Mouse (Mus musculus) MEL (cell line): ENCODE measurements around the gene Slc25a47. TPM values are rescaled to one million over a fixed set of nuclear protein-coding genes. Genes with fewer than 3 reads are reported as not detected.

Experiments used
- DNase-seq: peaks from one replicate; pipeline ENCODE4 v3.0.0; 2011; ENCODE audit warnings: low read depth, low spot score
- H3K27ac ChIP-seq: 2 replicates; pipeline ENCODE4 v1.5.1; 2012; ENCODE audit warnings: low read depth, mild to moderate bottlenecking, control low read depth, low read length, moderate library complexity; ENCODE audit not compliant: control insufficient read depth
- H3K27me3 ChIP-seq, 2 experiments: fragments of 150-350 bp in 1 of 2; sonication (generic) in 1 of 2; 2 replicates each; pipeline ENCODE4 v1.6.1; 2012; ENCODE audit warnings: low read length in 2 of 2, mild to moderate bottlenecking in 2 of 2, improper control_type of control experiment in 1 of 2, moderate library complexity in 1 of 2; ENCODE audit not compliant: insufficient read depth in 2 of 2, control insufficient read depth in 1 of 2
- H3K36me3 ChIP-seq, 2 experiments: 2 replicates each; pipeline ENCODE4 v1.6.1; 2012 to 2014; ENCODE audit warnings: low read length in 2 of 2, improper control_type of control experiment in 1 of 2, inconsistent platforms in 1 of 2, mild to moderate bottlenecking in 1 of 2; ENCODE audit not compliant: insufficient read depth in 2 of 2, control insufficient read depth in 1 of 2
- H3K4me1 ChIP-seq, 2 experiments: fragments of 150-350 bp in 1 of 2; sonication (generic) in 1 of 2; 2 replicates each; pipeline ENCODE4 v1.6.1; 2012; ENCODE audit warnings: low read length in 2 of 2, improper control_type of control experiment in 1 of 2, mild to moderate bottlenecking in 1 of 2; ENCODE audit not compliant: insufficient read depth in 2 of 2, control insufficient read depth in 1 of 2
- H3K4me3 ChIP-seq, 2 experiments: fragments of 150-350 bp in 1 of 2; sonication (generic) in 1 of 2; 2 replicates each; pipeline ENCODE4 v1.5.1; 2012; ENCODE audit warnings: low read depth in 2 of 2, low read length in 2 of 2, mild to moderate bottlenecking in 2 of 2, moderate library complexity in 2 of 2, control low read depth in 1 of 2, improper control_type of control experiment in 1 of 2; ENCODE audit not compliant: control insufficient read depth in 1 of 2, insufficient read depth in 1 of 2
- H3K79me2 ChIP-seq: 2 replicates; pipeline ENCODE4 v1.6.1; 2012; ENCODE audit warnings: mild to moderate bottlenecking, low read length, moderate library complexity; ENCODE audit not compliant: control insufficient read depth, poor library complexity, insufficient read depth
- H3K9ac ChIP-seq: 2 replicates; pipeline ENCODE4 v1.6.1; 2012; ENCODE audit warnings: low read depth, mild to moderate bottlenecking, control low read depth, low read length, moderate library complexity; ENCODE audit not compliant: control insufficient read depth, poor library complexity, severe bottlenecking
- H3K9me3 ChIP-seq: fragments of 150-350 bp; sonication (generic); replicated peaks from 2 replicates; pipeline ENCODE4 v1.6.1; 2012; ENCODE audit warnings: mild to moderate bottlenecking, low read length, improper control_type of control experiment, moderate library complexity; ENCODE audit not compliant: insufficient read depth
- BHLHE40 ChIP-seq: IDR thresholded peaks from 2 replicates; pipeline ENCODE4 v1.6.1; 2012; ENCODE audit warnings: low read depth, mild to moderate bottlenecking, inconsistent platforms, low read length, improper control_type of control experiment, borderline replicate concordance
- CHD1 ChIP-seq: IDR thresholded peaks from 2 replicates; pipeline ENCODE4 v1.6.1; 2012; ENCODE audit warnings: low read depth, mild to moderate bottlenecking, inconsistent platforms, low read length, improper control_type of control experiment
- CTCF ChIP-seq, 3 experiments: IDR thresholded peaks in 2 of 3; conservative IDR thresholded peaks in 1 of 3; 2 replicates each; pipeline ENCODE4 v1.5.1; 2011 to 2012; ENCODE audit warnings: low read length in 3 of 3, low read depth in 2 of 3, mild to moderate bottlenecking in 2 of 3, improper control_type of control experiment in 1 of 3, inconsistent platforms in 1 of 3, mixed read lengths in 1 of 3, moderate library complexity in 1 of 3; ENCODE audit not compliant: control insufficient read depth in 1 of 3, insufficient read depth in 1 of 3, poor library complexity in 1 of 3, severe bottlenecking in 1 of 3
- E2F4 ChIP-seq: IDR thresholded peaks from 2 replicates; pipeline ENCODE4 v1.6.1; 2011; ENCODE audit warnings: low read depth, low read length, improper control_type of control experiment, borderline replicate concordance
- EP300 ChIP-seq, 2 experiments: IDR thresholded peaks; 2 replicates each; pipeline ENCODE4 v1.6.1; 2011; ENCODE audit warnings: improper control_type of control experiment in 2 of 2, low read length in 2 of 2, low read depth in 1 of 2, mild to moderate bottlenecking in 1 of 2
- ETS1 ChIP-seq: IDR thresholded peaks from 2 replicates; pipeline ENCODE4 v1.6.1; 2012; ENCODE audit warnings: low read depth, mild to moderate bottlenecking, inconsistent platforms, low read length, improper control_type of control experiment, moderate library complexity
- HCFC1 ChIP-seq: IDR thresholded peaks from 2 replicates; pipeline ENCODE4 v1.6.1; 2012; ENCODE audit warnings: low read depth, mild to moderate bottlenecking, inconsistent platforms, low read length, improper control_type of control experiment, moderate library complexity
- JUND ChIP-seq: IDR thresholded peaks from 2 replicates; pipeline ENCODE4 v1.6.1; 2011; ENCODE audit warnings: low read depth, mild to moderate bottlenecking, improper control_type of control experiment, low read length
- KAT2A ChIP-seq: conservative IDR thresholded peaks from 2 replicates; pipeline ENCODE4 v1.6.1; 2012; ENCODE audit warnings: low read depth, low read length, improper control_type of control experiment, inconsistent platforms
- MAFK ChIP-seq: IDR thresholded peaks from 2 replicates; pipeline ENCODE4 v1.6.1; 2011; ENCODE audit warnings: low read depth, mild to moderate bottlenecking, low read length, improper control_type of control experiment, borderline replicate concordance
- MAZ ChIP-seq: IDR thresholded peaks from 2 replicates; pipeline ENCODE4 v1.6.1; 2012; ENCODE audit warnings: low read depth, mild to moderate bottlenecking, inconsistent platforms, low read length, improper control_type of control experiment
- MXI1 ChIP-seq: IDR thresholded peaks from 2 replicates; pipeline ENCODE4 v1.6.1; 2011; ENCODE audit warnings: mild to moderate bottlenecking, low read depth, low read length, improper control_type of control experiment
- MYB ChIP-seq: IDR thresholded peaks from 2 replicates; pipeline ENCODE4 v1.6.1; 2011; ENCODE audit warnings: mild to moderate bottlenecking, low read depth, low read length, improper control_type of control experiment
- NELFE ChIP-seq: IDR thresholded peaks from 2 replicates; pipeline ENCODE4 v1.6.1; 2011; ENCODE audit warnings: low read depth, low read length, improper control_type of control experiment
- NRF1 ChIP-seq: IDR thresholded peaks from 2 replicates; pipeline ENCODE4 v1.6.1; 2014; ENCODE audit warnings: low read depth, mild to moderate bottlenecking, inconsistent platforms, low read length, improper control_type of control experiment, moderate library complexity; ENCODE audit not compliant: poor library complexity, insufficient read depth, severe bottlenecking
- POLR2AphosphoS2 ChIP-seq: IDR thresholded peaks from 2 replicates; pipeline ENCODE4 v1.6.1; 2011; ENCODE audit warnings: low read length, improper control_type of control experiment
- RAD21 ChIP-seq: IDR thresholded peaks from 2 replicates; pipeline ENCODE4 v1.6.1; 2011; ENCODE audit warnings: mild to moderate bottlenecking, low read depth, low read length, improper control_type of control experiment
- SMC3 ChIP-seq: IDR thresholded peaks from 2 replicates; pipeline ENCODE4 v1.6.1; 2011; ENCODE audit warnings: low read depth, low read length, improper control_type of control experiment
- TAL1 ChIP-seq: IDR thresholded peaks from 2 replicates; pipeline ENCODE4 v1.6.1; 2012; ENCODE audit warnings: mild to moderate bottlenecking, inconsistent platforms, low read length, moderate library complexity, mixed read lengths
- USF1 ChIP-seq: IDR thresholded peaks from 2 replicates; pipeline ENCODE4 v1.6.1; 2014; ENCODE audit warnings: low read depth, mild to moderate bottlenecking, inconsistent platforms, low read length, improper control_type of control experiment, moderate library complexity
- ZC3H11A ChIP-seq: IDR thresholded peaks from 2 replicates; pipeline ENCODE4 v1.6.1; 2012; ENCODE audit warnings: low read depth, mild to moderate bottlenecking, inconsistent platforms, low read length, improper control_type of control experiment
- polyA plus RNA-seq, 2 experiments: library from polyadenylated mRNA; stranded (reverse) in 1 of 2; unstranded in 1 of 2; fragments of >175 nt in 1 of 2; fragments of >200 nt in 1 of 2; gene quantifications; 2 replicates each; pipeline versions ENCODE4 v1.2.1 to v1.2.4; 2012; ENCODE audit warnings: low replicate concordance in 2 of 2, low read depth in 1 of 2; ENCODE audit not compliant: insufficient read length in 2 of 2, insufficient read depth in 1 of 2, missing spikeins in 1 of 2
- total RNA-seq: library from RNA; depleted of rRNA; stranded (reverse); fragments of 300-350 nt; gene quantifications from 2 replicates; pipeline ENCODE4 v1.2.3, GENCODE M21; 2012

Slc25a47 gene
- total and polyA plus RNA-seq, 3 experiments, result 15.6 to 17.9 TPM; not detected in 1

- TF ChIP-seq EP300 (IDR thresholded peaks at IDR 0.05; ENCODE audit: low read depth in 1 of 2, low read length in 2 of 2), result no peak
- no peak for TF ChIP-seq JUND
- 0 out of 2 replicates have a peak, but pooled peaks have one; percentile 27 for TF ChIP-seq NRF1
Observed at GRCm38 (mm10) chr12:108893715-108894431, 58.0 kb downstream of the Slc25a47 start, which contains the start of gene Wars (continued).

DNA sequence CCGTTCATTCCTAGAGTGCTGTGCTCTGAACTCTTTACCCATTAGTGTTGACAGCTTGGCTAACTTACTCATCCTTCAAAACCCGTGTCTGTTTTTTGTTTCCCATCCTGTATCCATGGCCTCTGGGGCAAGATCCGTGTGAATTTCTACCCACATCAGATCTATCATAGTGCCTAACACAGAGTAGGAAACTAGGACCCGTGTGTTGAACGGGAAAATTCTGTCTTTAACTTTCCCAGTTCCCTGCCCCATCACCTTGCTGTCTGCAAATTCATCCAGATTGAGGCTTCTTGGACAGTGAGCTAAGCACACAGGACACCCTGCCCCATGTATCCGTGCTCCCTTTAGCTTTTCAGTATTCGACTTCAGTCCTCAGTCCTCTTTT lies 58.6 kb downstream of the Slc25a47 start:
- H3K4me1 ChIP-seq, result peaks cover 6 to 19% of the 10 kb centered on the region in 2 experiments; a peak in 3 of 4 replicates
- H3K79me2 ChIP-seq, result peaks cover 29% of the 10 kb centered on the region
- DNase-seq, result no peak
- H3K27me3 ChIP-seq, result no peaks in the 10 kb centered on the region
- H3K9ac ChIP-seq, result peak overlapping the region; percentile 89
- no peak for TF ChIP-seq POLR2AphosphoS2
- TF ChIP-seq KAT2A, result no peak
- no peak for TF ChIP-seq BHLHE40
- TF ChIP-seq MAZ, result no peak
- TF ChIP-seq TAL1, result no peak
- TF ChIP-seq MAFK, result no peak
- no peak for TF ChIP-seq ETS1
- no peak for TF ChIP-seq HCFC1
- TF ChIP-seq USF1, result no peak
- no peak for TF ChIP-seq CTCF (IDR thresholded peaks at IDR 0.05 in 2 of 3, conservative IDR thresholded peaks at IDR 0.05 in 1 of 3; ENCODE audit: control insufficient read depth in 1 of 3, insufficient read depth in 1 of 3, low read depth in 2 of 3, low read length in 3 of 3, poor library complexity in 1 of 3, severe bottlenecking in 1 of 3)
- TF ChIP-seq CHD1, result no peak
- TF ChIP-seq EP300 (IDR thresholded peaks at IDR 0.05; ENCODE audit: low read depth in 1 of 2, low read length in 2 of 2), result no peak
- H3K4me3 ChIP-seq, result peak overlapping the region; percentile 82 to 84
- no peaks in the 10 kb centered on the region for H3K9me3 ChIP-seq
- H3K36me3 ChIP-seq, result peaks cover 4 to 22% of the 10 kb centered on the region in 2 experiments; a peak in 3 of 4 replicates
- H3K27ac ChIP-seq, result peak overlapping the region; percentile 62

- Histone ChIP-seq H3K36me3 (peaks cover 2 to 24% of the 10 kb centered on the region in 2 experiments; a peak in 3 of 4 replicates), H3K9me3 (no peaks in the 10 kb centered on the region)
Observed at GRCm38 (mm10) chr12:108896006-108896405, 60.2 kb downstream of the Slc25a47 start.

More at GRCm38 (mm10) chr12:108896006-108896405, 60.2 kb downstream of the Slc25a47 start:
- DNase-seq, result peak; percentile 64
- Histone ChIP-seq H3K4me1 (peaks cover 6 to 21% of the 10 kb centered on the region in 2 experiments; a peak in 3 of 4 replicates), H3K9ac (no peak overlapping the region), H3K27me3 (no peaks in the 10 kb centered on the region), H3K79me2 (peaks cover 26% of the 10 kb centered on the region), H3K4me3 (no peak overlapping the region), H3K27ac (no peak overlapping the region)
- TF ChIP-seq MXI1 (no peak), SMC3 (peak; percentile 62), MYB (no peak), NELFE (no peak), KAT2A (no peak), ZC3H11A (peak; percentile 17; the same call in 1 of the 2 replicates), E2F4 (no peak), RAD21 (peak; percentile 50), CTCF (IDR thresholded peaks at IDR 0.05 in 2 of 3, conservative IDR thresholded peaks at IDR 0.05 in 1 of 3; ENCODE audit: control insufficient read depth in 1 of 3, insufficient read depth in 1 of 3, low read depth in 2 of 3, low read length in 3 of 3, poor library complexity in 1 of 3, severe bottlenecking in 1 of 3) (peak; percentile 45 to 63 (median 54))
